Mouse (Mus musculus) thymus, adult 2 months (tissue): ENCODE measurements around the gene Mdh2. TPM values are rescaled to one million over a fixed set of nuclear protein-coding genes. Genes with fewer than 3 reads are reported as not detected.

Experiments
- DNase-seq: peaks from one replicate; pipeline ENCODE4 v3.0.0; 2021
- H3K27ac ChIP-seq: fragments of 200-500 bp; 2 replicates; pipeline ENCODE4 v1.5.1; 2012; ENCODE audit warnings: low read length, control low read depth; ENCODE audit not compliant: control insufficient read depth, insufficient read depth
- H3K27me3 ChIP-seq: fragments of 200-500 bp; 2 replicates; pipeline ENCODE4 v1.6.1; 2012; ENCODE audit warnings: mild to moderate bottlenecking, low read length, moderate library complexity, mixed read lengths; ENCODE audit not compliant: control insufficient read depth, insufficient read depth
- H3K36me3 ChIP-seq: fragments of 200-500 bp; 2 replicates; pipeline ENCODE4 v1.6.1; 2012; ENCODE audit warnings: mild to moderate bottlenecking, low read length, moderate library complexity; ENCODE audit not compliant: control insufficient read depth, insufficient read depth
- H3K4me1 ChIP-seq: fragments of 200-500 bp; replicated peaks from 2 replicates; pipeline ENCODE4 v1.6.1; 2012; ENCODE audit warnings: low read length; ENCODE audit not compliant: control insufficient read depth, insufficient read depth
- H3K4me3 ChIP-seq: fragments of 200-500 bp; 2 replicates; pipeline ENCODE4 v1.5.1; 2012; ENCODE audit warnings: mild to moderate bottlenecking, low read length, control low read depth, moderate library complexity; ENCODE audit not compliant: control insufficient read depth, insufficient read depth
- CTCF ChIP-seq: fragments of 200-500 bp; IDR thresholded peaks from 2 replicates; pipeline ENCODE4 v1.5.1; 2012; ENCODE audit warnings: mild to moderate bottlenecking, control low read depth, low read length, moderate library complexity, borderline replicate concordance; ENCODE audit not compliant: control insufficient read depth, poor library complexity, insufficient read depth; ENCODE audit errors: extremely low read depth
- POLR2A ChIP-seq: fragments of 200-500 bp; IDR thresholded peaks from 2 replicates; pipeline ENCODE4 v1.6.1; 2012; ENCODE audit warnings: mild to moderate bottlenecking, low read length, control low read depth, moderate library complexity; ENCODE audit not compliant: control insufficient read depth, poor library complexity, insufficient read depth; ENCODE audit errors: extremely low read depth
- WGBS: fragments of 180-500 bp; shearing (Covaris S2); methylation state at CpG from one replicate; pipeline ENCODE4 v1.1.7; 2018; 5-methylcytosine and 5-hydroxymethylcytosine counted together
- polyA plus RNA-seq: library from polyadenylated mRNA; depleted of rRNA; stranded (reverse); fragments of >200 nt; gene quantifications from 2 replicates; pipeline ENCODE4 v1.2.3, GENCODE M21; 2012

The Mdh2 gene
- polyA plus RNA-seq, 1 experiment, result 638 TPM

DNA sequence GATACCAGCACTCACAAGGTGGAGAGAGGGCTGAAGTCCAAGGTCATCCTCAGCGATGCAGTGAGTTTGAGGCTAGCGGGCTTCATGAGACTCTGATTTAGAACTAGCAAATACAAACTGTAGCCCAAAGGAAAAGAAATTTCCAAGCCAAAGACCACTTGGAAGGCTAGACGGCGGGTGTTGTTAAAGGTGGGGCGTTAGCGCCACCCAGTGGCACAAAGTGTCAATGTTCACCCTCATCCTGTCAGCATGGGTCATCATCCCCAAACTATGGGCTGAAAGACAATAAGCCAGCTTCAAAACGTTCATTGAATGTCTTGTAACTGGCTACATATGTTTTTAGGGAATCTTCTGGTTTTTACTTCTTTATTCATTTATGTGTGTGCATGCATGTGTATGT is 14.8 kb upstream of the Mdh2 start:
- DNase-seq, result peak; percentile 55
- 4% methylated on average over 7 of the region's 7 CpGs for WGBS
- Histone ChIP-seq H3K4me3 (no peak overlapping the region), H3K27ac (no peak overlapping the region), H3K27me3 (no peaks in the 10 kb centered on the region), H3K36me3 (no peaks in the 10 kb centered on the region), H3K4me1 (no peaks in the 10 kb centered on the region)
- TF ChIP-seq CTCF, result peak; percentile 47; the same call in 1 of the 2 replicates
- no peak for TF ChIP-seq POLR2A

DNA sequence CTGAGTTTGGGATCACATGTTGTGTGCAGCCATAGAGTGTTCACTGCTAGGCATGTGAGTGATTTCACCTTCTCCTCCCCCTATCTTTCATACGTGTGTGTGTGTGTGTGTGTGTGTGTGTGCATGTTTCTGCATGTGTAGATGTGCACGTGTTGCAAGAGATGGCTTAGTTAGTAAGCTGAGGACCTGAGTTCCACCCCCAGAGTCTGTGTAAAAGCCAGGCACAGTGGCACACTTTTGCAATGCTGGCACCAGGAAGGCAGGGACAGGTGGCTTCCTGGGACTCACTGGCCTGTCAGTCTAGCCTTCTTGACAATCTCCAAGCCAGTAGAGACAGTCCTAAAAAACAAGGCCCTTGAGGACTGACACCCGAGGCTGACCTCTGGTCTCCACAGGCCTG is 13.3 kb upstream of the Mdh2 start:
- no peaks in the 10 kb centered on the region for H3K4me1 ChIP-seq
- no peak overlapping the region for H3K4me3 ChIP-seq
- H3K27me3 ChIP-seq, result no peaks in the 10 kb centered on the region
- DNase-seq, result no peak
- WGBS, result 84% methylated on average over 3 of the region's 3 CpGs
- H3K36me3 ChIP-seq, result no peaks in the 10 kb centered on the region
- no peak for TF ChIP-seq CTCF
- no peak for TF ChIP-seq POLR2A
- H3K27ac ChIP-seq, result no peak overlapping the region

DNA sequence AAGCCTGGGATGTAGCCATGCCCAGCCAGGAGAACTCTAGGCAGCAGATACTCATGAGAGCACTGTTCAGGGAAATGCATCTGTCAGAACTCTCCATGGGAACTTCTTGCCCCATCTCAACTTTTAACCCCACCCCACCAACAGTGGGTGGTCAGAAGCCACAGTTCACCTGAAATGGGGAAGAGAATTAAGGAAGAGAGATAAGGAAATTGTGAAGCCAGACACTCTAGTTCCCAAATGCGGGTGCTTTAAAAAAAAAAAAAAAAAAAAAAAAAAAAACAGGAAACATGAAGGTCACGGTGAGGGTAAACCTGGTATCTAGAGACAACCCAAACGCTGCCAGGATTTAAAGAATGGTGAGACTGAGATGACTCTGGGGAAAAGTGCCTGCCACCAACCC is 5.8 kb upstream of the Mdh2 start:
- Histone ChIP-seq H3K27me3 (no peaks in the 10 kb centered on the region), H3K4me1 (peaks cover 2% of the 10 kb centered on the region), H3K4me3 (no peak overlapping the region), H3K27ac (no peak overlapping the region), H3K36me3 (no peaks in the 10 kb centered on the region)
- 12% methylated on average over 3 of the region's 3 CpGs for WGBS
- no peak for TF ChIP-seq CTCF
- TF ChIP-seq POLR2A, result no peak
- no peak for DNase-seq

DNA sequence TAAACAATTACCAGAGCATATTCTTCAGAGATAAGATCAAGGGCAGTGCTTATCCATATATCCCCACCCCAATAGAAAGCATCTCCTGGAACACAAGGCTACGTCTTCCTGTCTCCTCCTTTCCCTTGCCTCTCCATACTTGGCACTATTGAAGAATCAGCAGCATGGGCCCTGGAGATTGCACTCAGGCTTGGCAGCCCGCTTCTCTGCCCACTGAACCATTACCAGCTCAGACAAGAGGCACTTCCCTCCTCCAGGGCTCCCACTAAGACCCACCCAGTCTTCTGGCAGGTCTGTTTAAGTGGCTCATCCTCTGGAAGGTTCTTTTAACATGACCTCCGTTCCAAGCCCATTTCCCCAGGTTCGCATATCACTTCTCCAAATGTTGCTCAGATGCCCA is 1.7 kb upstream of the Mdh2 start:
- Histone ChIP-seq H3K4me1 (peaks cover 16% of the 10 kb centered on the region), H3K36me3 (no peaks in the 10 kb centered on the region), H3K4me3 (no peak overlapping the region), H3K27me3 (no peaks in the 10 kb centered on the region), H3K27ac (no peak overlapping the region)
- no peak for TF ChIP-seq POLR2A
- DNase-seq, result no peak
- 96% methylated on average over 4 of the region's 4 CpGs for WGBS

DNA sequence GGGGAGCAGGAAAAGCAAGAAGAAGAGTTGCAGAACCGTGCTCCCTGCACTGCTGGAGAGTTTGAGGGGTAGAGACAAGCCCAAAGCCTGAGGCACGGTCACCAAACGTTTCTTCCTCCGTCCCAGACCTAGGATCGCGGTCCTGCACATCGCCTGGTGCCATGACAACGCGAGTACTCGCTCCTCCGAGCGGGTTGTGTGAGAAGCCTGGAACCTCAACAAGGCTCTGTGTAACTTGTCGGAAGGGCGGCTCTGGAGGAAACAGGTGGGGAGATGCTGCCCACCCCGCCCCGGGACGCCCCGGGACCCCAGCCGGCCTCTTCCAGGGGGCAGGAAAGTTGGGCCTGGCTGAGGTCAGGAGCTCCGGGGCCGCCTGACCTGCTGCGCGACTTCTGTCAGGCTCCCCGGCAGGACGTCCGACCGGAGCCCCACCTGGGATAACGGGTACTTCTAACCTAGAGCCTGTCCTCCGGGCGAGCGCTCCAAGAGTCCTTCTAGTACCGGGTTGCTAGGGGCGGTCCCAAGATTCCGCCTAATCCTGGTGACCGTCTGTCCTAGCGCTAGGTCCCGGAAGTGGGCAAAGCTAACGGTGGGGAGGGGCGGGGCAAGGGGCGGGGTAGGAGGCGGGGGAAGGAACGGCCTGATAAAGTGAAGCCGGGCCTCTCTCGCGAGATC is 347 bp upstream of the Mdh2 start, which contains the start of gene Styxl1:
Gene Styxl1, minus strand, starts transcription at position 590 of the 675 bp plus-strand sequence.
- no peak for DNase-seq
- Histone ChIP-seq H3K27me3 (no peaks in the 10 kb centered on the region), H3K27ac (peak within 1 kb of the TSS; percentile 58), H3K36me3 (no peaks in the 10 kb centered on the region; the same call in 1 of the 2 replicates), H3K4me1 (peaks cover 16% of the 10 kb centered on the region), H3K4me3 (peak within 1 kb of the TSS; percentile 95)
- under 1% methylated on average over 45 of the region's 45 CpGs for WGBS
- TF ChIP-seq POLR2A, result no peak
- TF ChIP-seq CTCF, result no peak

DNA sequence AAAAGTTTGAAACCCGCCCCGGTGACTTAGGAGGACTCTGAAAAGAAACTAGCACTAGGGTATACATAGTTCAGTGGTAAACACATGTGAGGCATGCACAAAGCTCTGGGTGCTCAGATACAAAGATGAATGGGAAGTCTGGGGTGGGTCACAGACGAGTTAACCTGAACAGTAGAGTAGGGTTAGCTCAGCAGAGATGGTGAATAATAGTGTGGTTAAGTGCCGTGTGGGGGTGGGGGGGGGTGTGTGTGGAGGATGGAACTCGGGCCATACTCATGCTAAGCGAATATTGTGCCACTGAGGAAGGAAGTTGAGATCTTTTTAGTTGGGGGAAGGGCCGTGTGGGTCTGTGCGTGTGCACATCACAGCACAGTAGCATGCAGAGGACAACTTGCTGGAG is 2.1 kb downstream of the Mdh2 start:
- peaks cover 22% of the 10 kb centered on the region for H3K36me3 ChIP-seq

DNA sequence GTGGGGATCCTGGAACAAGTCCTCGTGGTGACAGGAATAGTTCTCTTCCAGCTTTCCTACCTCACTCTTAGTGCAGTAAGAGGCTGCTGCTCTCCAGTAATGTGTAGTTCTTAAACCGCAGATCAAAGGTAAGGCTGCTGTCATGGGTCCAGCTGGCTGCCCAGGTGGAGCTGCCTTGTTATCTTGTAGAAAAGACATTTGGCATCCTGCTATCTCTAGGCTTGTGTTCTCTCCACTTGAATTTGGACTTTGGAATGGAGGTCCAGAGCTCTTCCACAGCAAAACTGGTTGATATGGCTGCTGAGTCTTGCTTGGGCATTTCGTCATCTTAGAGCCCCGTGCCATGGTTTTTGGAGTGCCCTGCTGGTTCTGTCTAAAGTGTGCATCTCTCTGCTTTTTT is 4.6 kb downstream of the Mdh2 start:
- Histone ChIP-seq H3K36me3 (peaks cover 47% of the 10 kb centered on the region), H3K4me3 (no peak overlapping the region), H3K4me1 (peaks cover 11% of the 10 kb centered on the region), H3K27ac (no peak overlapping the region), H3K27me3 (no peaks in the 10 kb centered on the region)
- no peak for DNase-seq
- 97% methylated on average over 4 of the region's 4 CpGs for WGBS
- TF ChIP-seq CTCF (no peak), POLR2A (no peak)

More for the DNA sequence above, 2.1 kb downstream of the Mdh2 start:
- H3K4me1 ChIP-seq, result peaks cover 16% of the 10 kb centered on the region
- H3K27ac ChIP-seq, result no peak overlapping the region
- whole genome bisulfite sequencing, result 28% methylated on average over 8 of the region's 8 CpGs
- no peaks in the 10 kb centered on the region for H3K27me3 ChIP-seq
- TF ChIP-seq POLR2A (no peak), CTCF (no peak)
- H3K4me3 ChIP-seq, result no peak overlapping the region
- no peak for DNase-seq
